ENCODE assay signal across 12 mouse cellular contexts in genomic region chr7:30531291-30531815, GRCm38 (mm10). TPM values are rescaled to one million over a fixed set of nuclear protein-coding genes. Genes with fewer than 3 reads are reported as not detected.
DNase-seq lines count a peak whose midpoint lies in the region; ATAC-seq and TF ChIP-seq lines count a peak whose summit lies in the region.
"Had no signal": no experiment of that assay in that cellular context is flagged by ENCODE, and none has a peak within 500 bp of the region (broad histone marks: within the 10 kb centered on the region; RNA-seq: fewer than 3 reads in every experiment).

No protein-coding gene starts in this region.

- H3K4me3 ChIP-seq in hindbrain, embryonic 12.5 days, result peak overlapping the region; percentile 14
- no peak overlapping the region for H3K4me3 ChIP-seq in hindbrain, embryonic 16.5 days (ENCODE audit: low read length)
- no peak overlapping the region for H3K4me3 ChIP-seq in forebrain, postnatal 0 days (ENCODE audit: low read depth, low read length)
- H3K4me3 ChIP-seq: embryonic facial prominence, embryonic 15.5 days; heart, adult 2 months; liver, embryonic 13.5 days had no signal

- no peaks in the 10 kb centered on the region for H3K9me3 ChIP-seq in hindbrain, embryonic 12.5 days (replicated peaks)
- no peaks in the 10 kb centered on the region for H3K9me3 ChIP-seq in hindbrain, embryonic 16.5 days (ENCODE audit: control insufficient read depth, low read length)
- H3K9me3 ChIP-seq in forebrain, postnatal 0 days (ENCODE audit: low read length), result no peaks in the 10 kb centered on the region
- H3K9me3 ChIP-seq: embryonic facial prominence, embryonic 15.5 days; liver, embryonic 13.5 days had no signal

- H3K9ac ChIP-seq in hindbrain, embryonic 12.5 days, result peak overlapping the region; percentile 46
- H3K9ac ChIP-seq in hindbrain, embryonic 16.5 days (ENCODE audit: low read depth, low read length), result no peak overlapping the region
- H3K9ac ChIP-seq in forebrain, postnatal 0 days, result no peak overlapping the region
- H3K9ac ChIP-seq: embryonic facial prominence, embryonic 15.5 days; liver, embryonic 13.5 days had no signal

- intact Hi-C loops in left cerebral cortex, postnatal 36 days (cut with DNase I), result loop anchor here (10.0 kb wide), 1 partner anchor 87 kb away; the partner anchor contains the start of gene Aplp1

- DNase-seq in brain, adult 2 months (ENCODE audit: low read depth, low spot score), result peak; percentile 92
- no peak for DNase-seq in forebrain, postnatal 0 days
- peak; percentile 70 to 72 for DNase-seq in left cerebral cortex, postnatal 36 days (ENCODE audit: low spot score in 2 of 2)
- no peak for DNase-seq in adrenal gland, postnatal 36 days
- DNase-seq in B cell, adult 2 months, result no peak
- no peak for DNase-seq in cerebellum, postnatal 25 days
- DNase-seq: heart, adult 2 months; liver, embryonic 13.5 days; thymus, postnatal 4 days had no signal

- no peak overlapping the region; the same call in 1 of the 2 replicates for H3K27ac ChIP-seq in hindbrain, embryonic 12.5 days
- H3K27ac ChIP-seq in hindbrain, embryonic 16.5 days (ENCODE audit: low read depth, low read length), result no peak overlapping the region
- no peak overlapping the region for H3K27ac ChIP-seq in forebrain, postnatal 0 days (ENCODE audit: low read depth, low read length)
- H3K27ac ChIP-seq: embryonic facial prominence, embryonic 15.5 days; heart, adult 2 months; liver, embryonic 13.5 days had no signal

- TF ChIP-seq CTCF in forebrain, postnatal 0 days (IDR thresholded peaks at IDR 0.05; ENCODE audit: low read depth), result no peak

- no peak for ATAC-seq in hindbrain, embryonic 12.5 days (ENCODE audit: low FRiP score)
- no peak for ATAC-seq in hindbrain, embryonic 16.5 days
- ATAC-seq in forebrain, postnatal 0 days, result no peak

- H3K4me2 ChIP-seq in hindbrain, embryonic 12.5 days (replicated peaks), result peak overlapping the region; percentile 13
- H3K4me2 ChIP-seq in hindbrain, embryonic 16.5 days (ENCODE audit: low read length), result no peak overlapping the region; the same call in 1 of the 2 replicates
- 0 out of 2 replicates have a peak overlapping the region, but pooled peaks have one; percentile 2 for H3K4me2 ChIP-seq in forebrain, postnatal 0 days (ENCODE audit: low read depth)
- H3K4me2 ChIP-seq: embryonic facial prominence, embryonic 15.5 days; liver, embryonic 13.5 days had no signal

- 84% methylated on average over 9 of the region's 9 CpGs for WGBS in hindbrain, embryonic 12.5 days
- 80% methylated on average over 9 of the region's 9 CpGs for WGBS in hindbrain, embryonic 16.5 days
- 79% methylated on average over 9 of the region's 9 CpGs for WGBS in forebrain, postnatal 0 days

- no peaks in the 10 kb centered on the region for H3K27me3 ChIP-seq in hindbrain, embryonic 12.5 days
- no peaks in the 10 kb centered on the region for H3K27me3 ChIP-seq in hindbrain, embryonic 16.5 days (replicated peaks; ENCODE audit: control insufficient read depth, insufficient read depth, low read length)
- no peaks in the 10 kb centered on the region for H3K27me3 ChIP-seq in forebrain, postnatal 0 days (ENCODE audit: insufficient read depth, low read length)
- H3K27me3 ChIP-seq: embryonic facial prominence, embryonic 15.5 days; liver, embryonic 13.5 days had no signal

- H3K36me3 ChIP-seq in hindbrain, embryonic 12.5 days, result peaks cover 64% of the 10 kb centered on the region
- peaks cover 38% of the 10 kb centered on the region for H3K36me3 ChIP-seq in hindbrain, embryonic 16.5 days (ENCODE audit: control insufficient read depth, insufficient read depth, low read length)
- peaks cover 66% of the 10 kb centered on the region for H3K36me3 ChIP-seq in forebrain, postnatal 0 days (ENCODE audit: insufficient read depth)

- H3K4me1 ChIP-seq in hindbrain, embryonic 12.5 days, result peaks cover 43% of the 10 kb centered on the region
- peaks cover 32% of the 10 kb centered on the region for H3K4me1 ChIP-seq in hindbrain, embryonic 16.5 days (ENCODE audit: control insufficient read depth, insufficient read depth, low read depth, low read length)
- peaks cover 20% of the 10 kb centered on the region for H3K4me1 ChIP-seq in forebrain, postnatal 0 days (ENCODE audit: insufficient read depth)

RNA-seq across cellular contexts. Expression of gene Arhgap33, which starts 3.5 kb away (rescaled TPM):
- polyA plus RNA-seq in hindbrain, embryonic 12.5 days (2016; fragmentation: Nextera tagmentation; extraction: Ambion mirVana), result 88.6 and 98.9 TPM in 2 replicates
- polyA plus RNA-seq in hindbrain, embryonic 16.5 days (2015; fragmentation: Nextera tagmentation; extraction: Ambion mirVana), result 94.8 and 134 TPM in 2 replicates
- 52.4 and 58.5 TPM in 2 replicates for total RNA-seq in forebrain, postnatal 0 days (2014; rRNA removed)
- 128 and 145 TPM in 2 replicates for polyA plus RNA-seq in forebrain, postnatal 0 days (2015; fragmentation: Nextera tagmentation; extraction: Ambion mirVana)
- 100 to 1,000 TPM; 156 to 209 TPM for total RNA-seq in left cerebral cortex, postnatal 36 days (2021)
- total RNA-seq in adrenal gland, postnatal 36 days (2021), result 1 to 10 TPM; 2.5 to 2.9 TPM

RNA-seq across cellular contexts. Expression of gene Hspb6, which starts 20.6 kb away (rescaled TPM):
- 5.7 and 7.1 TPM in 2 replicates for polyA plus RNA-seq in hindbrain, embryonic 12.5 days (2016; fragmentation: Nextera tagmentation; extraction: Ambion mirVana)
- 14.2 TPM in 2 replicates for polyA plus RNA-seq in hindbrain, embryonic 16.5 days (2015; fragmentation: Nextera tagmentation; extraction: Ambion mirVana)
- total RNA-seq in forebrain, postnatal 0 days (2014; rRNA removed), result 2.9 and 4.1 TPM in 2 replicates
- polyA plus RNA-seq in forebrain, postnatal 0 days (2015; fragmentation: Nextera tagmentation; extraction: Ambion mirVana), result 12.7 and 14.0 TPM in 2 replicates
- 1 to 10 TPM; 4.2 to 5.1 TPM for total RNA-seq in left cerebral cortex, postnatal 36 days (2021)
- total RNA-seq in adrenal gland, postnatal 36 days (2021), result 10 to 100 TPM; 27.1 to 28.3 TPM

RNA-seq across cellular contexts. Expression of gene Proser3, which starts 20.7 kb away (rescaled TPM):
- 11.3 and 12.6 TPM in 2 replicates for polyA plus RNA-seq in hindbrain, embryonic 12.5 days (2016; fragmentation: Nextera tagmentation; extraction: Ambion mirVana)
- 6.8 and 7.5 TPM in 2 replicates for polyA plus RNA-seq in hindbrain, embryonic 16.5 days (2015; fragmentation: Nextera tagmentation; extraction: Ambion mirVana)
- total RNA-seq in forebrain, postnatal 0 days (2014; rRNA removed), result 9.0 and 14.8 TPM in 2 replicates
- 2.2 and 3.8 TPM in 2 replicates for polyA plus RNA-seq in forebrain, postnatal 0 days (2015; fragmentation: Nextera tagmentation; extraction: Ambion mirVana)
- 1 to 10 TPM; 2.8 to 4.5 TPM for total RNA-seq in left cerebral cortex, postnatal 36 days (2021)
- total RNA-seq in adrenal gland, postnatal 36 days (2021), result 1 to 10 TPM; 7.8 to 8.5 TPM

RNA-seq across cellular contexts. Expression of gene Lin37, which starts 28.3 kb away (rescaled TPM):
- polyA plus RNA-seq in hindbrain, embryonic 12.5 days (2016; fragmentation: Nextera tagmentation; extraction: Ambion mirVana), result 52.4 and 55.2 TPM in 2 replicates
- polyA plus RNA-seq in hindbrain, embryonic 16.5 days (2015; fragmentation: Nextera tagmentation; extraction: Ambion mirVana), result 51.0 and 58.7 TPM in 2 replicates
- total RNA-seq in forebrain, postnatal 0 days (2014; rRNA removed), result 16.0 and 19.2 TPM in 2 replicates
- 49.5 and 53.0 TPM in 2 replicates for polyA plus RNA-seq in forebrain, postnatal 0 days (2015; fragmentation: Nextera tagmentation; extraction: Ambion mirVana)
- 10 to 100 TPM; 35.9 to 45.5 TPM for total RNA-seq in left cerebral cortex, postnatal 36 days (2021)
- 10 to 100 TPM; 46.2 to 55.4 TPM for total RNA-seq in adrenal gland, postnatal 36 days (2021)

RNA-seq across cellular contexts. Expression of gene U2af1l4, which starts 31.7 kb away (rescaled TPM):
- 80.6 and 87.5 TPM in 2 replicates for polyA plus RNA-seq in hindbrain, embryonic 12.5 days (2016; fragmentation: Nextera tagmentation; extraction: Ambion mirVana)
- polyA plus RNA-seq in hindbrain, embryonic 16.5 days (2015; fragmentation: Nextera tagmentation; extraction: Ambion mirVana), result 86.8 and 96.9 TPM in 2 replicates
- 48.8 and 74.3 TPM in 2 replicates for total RNA-seq in forebrain, postnatal 0 days (2014; rRNA removed)
- polyA plus RNA-seq in forebrain, postnatal 0 days (2015; fragmentation: Nextera tagmentation; extraction: Ambion mirVana), result 117 and 129 TPM in 2 replicates
- total RNA-seq in left cerebral cortex, postnatal 36 days (2021), result 10 to 100 TPM; 68.0 to 71.4 TPM
- 10 to 100 TPM; 68.8 to 70.8 TPM for total RNA-seq in adrenal gland, postnatal 36 days (2021)

Comparison
In these comparisons a context has a peak if more than half of its experiments do, and no peak if none do; other contexts are left out.
1. DNase-seq: peak in brain, adult 2 months (single experiment) and left cerebral cortex, postnatal 36 days (2 of 2); none in forebrain, postnatal 0 days (single experiment), adrenal gland, postnatal 36 days (0 of 2), B cell, adult 2 months (0 of 2) and cerebellum, postnatal 25 days (0 of 2).
2. RNA of gene Arhgap33, which starts 3.5 kb away (total RNA-seq): 156 to 209 TPM in left cerebral cortex, postnatal 36 days and 52.4 to 58.5 TPM in forebrain, postnatal 0 days; 2.5 to 2.9 TPM in adrenal gland, postnatal 36 days; every median in the first group is over 10 times any median in the second.